Mouse (Mus musculus) heart, embryonic 11.5 days (tissue): ENCODE results near the gene Ell. TPM values are rescaled to one million over a fixed set of nuclear protein-coding genes. Genes with fewer than 3 reads are reported as not detected.
A peak's percentile ranks its signal among the peaks of the same experiment; 100 is the strongest.

Experiments
- ATAC-seq: fragments of 200-750 bp; cut with Nextera tagmentation; replicated peaks from 2 replicates; pipeline ENCODE4 v1.8.0; 2017; ENCODE audit warnings: moderate library complexity; ENCODE audit not compliant: insufficient number of reproducible peaks, low FRiP score, low TSS enrichment
- H3K27ac ChIP-seq: fragments of 300-500 bp; sonication (generic); 2 replicates; pipeline ENCODE4 v1.5.1; 2014; ENCODE audit warnings: mild to moderate bottlenecking, low read depth, low read length
- H3K27me3 ChIP-seq: fragments of 300-500 bp; sonication (generic); 2 replicates; pipeline ENCODE4 v1.6.1; 2014; ENCODE audit warnings: mild to moderate bottlenecking, low read length, mixed read lengths; ENCODE audit not compliant: control insufficient read depth, insufficient read depth
- H3K36me3 ChIP-seq: fragments of 300-500 bp; sonication (generic); 2 replicates; pipeline ENCODE4 v1.6.1; 2014; ENCODE audit warnings: mild to moderate bottlenecking, low read length, moderate library complexity, mixed read lengths; ENCODE audit not compliant: control insufficient read depth, insufficient read depth
- H3K4me1 ChIP-seq: fragments of 300-500 bp; sonication (generic); 2 replicates; pipeline ENCODE4 v1.6.1; 2014; ENCODE audit warnings: low read length; ENCODE audit not compliant: control insufficient read depth, insufficient read depth
- H3K4me2 ChIP-seq: fragments of 300-500 bp; sonication (generic); 2 replicates; pipeline ENCODE4 v1.6.1; 2014; ENCODE audit warnings: mild to moderate bottlenecking, moderate library complexity
- H3K4me3 ChIP-seq: fragments of 300-500 bp; sonication (generic); 2 replicates; pipeline ENCODE4 v1.5.1; 2014; ENCODE audit warnings: low read depth, low read length
- H3K9ac ChIP-seq: fragments of 300-500 bp; sonication (generic); 2 replicates; pipeline ENCODE4 v1.6.1; 2014; ENCODE audit warnings: mild to moderate bottlenecking, low read depth, low read length, moderate library complexity
- H3K9me3 ChIP-seq: fragments of 300-500 bp; sonication (generic); replicated peaks from 2 replicates; pipeline ENCODE4 v1.6.1; 2016; ENCODE audit warnings: low read length; ENCODE audit not compliant: control insufficient read depth
- WGBS: fragments of 180-500 bp; shearing (Covaris S2); extraction: QIAGEN DNeasy Blood & Tissue Kit; methylation state at CpG from one replicate; pipeline ENCODE4 v1.1.7; 2014; ENCODE audit not compliant: insufficient replicate concordance; 5-methylcytosine and 5-hydroxymethylcytosine counted together
- polyA plus RNA-seq: library from polyadenylated mRNA; unstranded; fragments of >200 nt; fragmentation: Nextera tagmentation; extraction: Ambion mirVana; gene quantifications from 2 replicates; pipeline ENCODE4 v1.2.1, GENCODE M21; 2014

Gene Ell
- polyA plus RNA-seq, 1 experiment from 2014 or later: 14.1 TPM

DNA sequence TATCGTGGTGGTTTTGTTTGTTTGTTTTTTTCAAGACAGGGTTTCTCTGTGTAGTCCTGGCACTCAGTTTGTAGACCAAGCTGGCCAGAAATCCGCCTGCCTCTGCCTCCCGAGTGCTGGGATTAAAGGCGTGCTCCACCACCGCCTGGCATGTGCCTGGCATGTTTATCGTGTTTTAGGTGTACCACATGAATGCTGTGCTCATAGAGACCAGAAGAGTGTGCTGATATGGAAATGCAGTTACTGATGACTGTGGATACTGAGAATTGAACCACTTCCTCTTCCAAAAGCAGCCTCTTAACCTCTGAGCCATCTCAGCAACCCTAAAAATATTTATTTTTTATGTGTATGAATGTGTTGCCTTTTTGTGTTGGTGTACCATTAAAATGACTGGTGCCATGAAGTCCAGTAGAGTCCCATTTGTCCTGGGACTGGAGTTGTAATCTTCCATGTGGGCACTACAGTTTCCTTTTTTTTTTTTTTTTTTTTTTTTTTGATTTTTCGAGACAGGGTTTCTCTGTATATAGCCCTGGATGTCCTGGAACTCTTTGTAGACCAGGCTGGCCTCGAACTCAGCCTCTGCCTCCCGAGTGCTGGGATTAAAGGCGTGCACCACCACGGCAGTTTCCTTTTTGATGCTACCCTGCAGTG, 26.9 kb upstream of the Ell start:
- peaks cover 11% of the 10 kb centered on the region for H3K4me1 ChIP-seq
- H3K36me3 ChIP-seq: peaks cover 12% of the 10 kb centered on the region
- H3K9me3 ChIP-seq: no peaks in the 10 kb centered on the region
- 93% methylated on average over 11 of the region's 11 CpGs for WGBS
- no peak overlapping the region for H3K9ac ChIP-seq
- no peak for ATAC-seq
- no peak overlapping the region for H3K4me2 ChIP-seq
- no peak overlapping the region for H3K4me3 ChIP-seq
- no peak overlapping the region for H3K27ac ChIP-seq
- H3K27me3 ChIP-seq: no peaks in the 10 kb centered on the region

DNA sequence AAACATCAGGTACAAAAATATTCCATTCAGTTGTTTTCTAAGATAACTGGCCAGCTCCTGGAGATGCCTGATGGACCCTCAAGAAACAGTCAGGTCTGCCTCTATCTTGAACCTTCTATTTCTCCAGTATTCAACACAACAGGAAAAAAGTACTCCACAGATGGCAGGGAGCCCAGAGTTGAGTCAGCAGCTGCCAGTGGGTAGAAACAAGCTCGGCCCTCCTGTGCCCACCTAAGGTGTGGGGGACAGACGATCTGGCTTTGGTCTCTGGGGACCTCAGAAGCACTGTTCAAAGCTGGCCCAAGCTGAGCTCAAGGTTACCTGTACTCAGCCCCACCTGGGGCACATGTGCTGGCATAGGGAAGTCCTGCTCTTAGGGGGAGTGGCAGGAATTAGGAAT, 25.8 kb upstream of the Ell start:
- 89% methylated on average over 2 of the region's 2 CpGs for WGBS
- Histone ChIP-seq H3K27me3 (no peaks in the 10 kb centered on the region), H3K4me2 (no peak overlapping the region), H3K9ac (no peak overlapping the region; the same call in 1 of the 2 replicates), H3K4me3 (no peak overlapping the region), H3K27ac (no peak overlapping the region), H3K36me3 (peaks cover 7% of the 10 kb centered on the region), H3K4me1 (peaks cover 10% of the 10 kb centered on the region), H3K9me3 (no peaks in the 10 kb centered on the region)
- ATAC-seq: no peak

DNA sequence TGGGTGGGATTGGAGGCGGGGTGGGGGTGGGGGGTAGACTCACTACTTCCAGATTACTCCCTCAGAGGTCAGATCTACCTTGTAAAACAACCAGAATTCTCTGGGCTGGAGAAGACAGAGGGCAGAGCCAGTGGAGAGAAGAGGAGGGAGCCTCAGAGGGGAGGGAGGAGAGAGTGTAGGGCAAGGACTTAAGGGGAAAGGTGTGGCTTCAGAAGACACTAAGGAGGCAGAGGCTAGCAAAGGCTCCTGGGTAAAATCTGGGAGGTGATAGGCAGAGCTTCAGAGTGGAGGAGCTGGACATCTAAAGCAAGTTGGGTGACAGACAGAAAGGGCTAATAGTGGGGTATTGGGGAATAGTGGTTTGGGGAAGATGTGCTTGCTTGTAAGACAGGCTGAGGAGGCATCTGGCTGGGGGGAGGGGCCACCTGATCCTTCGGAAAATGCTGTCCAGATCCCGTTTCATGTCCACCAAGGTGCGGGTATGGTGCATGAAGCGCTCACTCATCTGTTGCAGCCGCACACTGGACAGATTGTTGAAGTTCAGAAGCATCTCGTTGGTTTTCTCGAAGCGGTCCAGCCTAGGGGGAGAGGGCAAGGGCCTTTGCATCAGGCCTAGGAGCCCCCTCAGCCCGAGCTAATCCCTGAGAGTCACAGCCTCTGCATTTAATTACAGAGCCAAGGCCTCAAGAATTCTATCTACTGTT, 21.2 kb upstream of the Ell start:
- H3K4me1 ChIP-seq: peaks cover 6% of the 10 kb centered on the region; the same call in 1 of the 2 replicates
- no peak for ATAC-seq
- peaks cover 2% of the 10 kb centered on the region; the same call in 1 of the 2 replicates for H3K36me3 ChIP-seq
- H3K4me2 ChIP-seq: no peak overlapping the region
- WGBS: 73% methylated on average over 10 of the region's 10 CpGs
- H3K9ac ChIP-seq: no peak overlapping the region
- no peaks in the 10 kb centered on the region for H3K9me3 ChIP-seq
- H3K27me3 ChIP-seq: no peaks in the 10 kb centered on the region
- no peak overlapping the region for H3K4me3 ChIP-seq
- H3K27ac ChIP-seq: no peak overlapping the region

DNA sequence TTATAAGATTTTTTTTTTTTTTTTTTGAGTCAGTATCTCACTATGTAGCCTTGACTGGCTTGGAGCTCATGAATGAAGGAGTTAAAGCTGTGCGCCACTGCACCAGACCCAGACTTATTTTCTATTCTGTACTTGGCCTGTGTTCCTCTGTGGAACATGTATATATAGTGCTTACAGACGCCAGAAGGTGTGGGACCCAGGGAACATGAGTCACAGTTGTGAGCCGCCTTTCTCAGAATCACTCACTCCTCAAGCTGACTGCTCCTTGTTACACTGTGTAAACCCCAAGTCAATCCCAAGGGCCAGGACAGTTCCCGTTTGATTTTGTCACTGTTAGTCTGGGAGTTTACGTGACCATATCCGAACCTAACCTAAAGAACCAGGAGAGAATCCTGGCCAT, 20.2 kb upstream of the Ell start:
- H3K27ac ChIP-seq: no peak overlapping the region
- WGBS: 89% methylated on average over 6 of the region's 6 CpGs
- no peak for ATAC-seq
- no peak overlapping the region for H3K4me3 ChIP-seq
- H3K9me3 ChIP-seq: no peaks in the 10 kb centered on the region
- H3K9ac ChIP-seq: no peak overlapping the region
- H3K36me3 ChIP-seq: peaks cover 2% of the 10 kb centered on the region; the same call in 1 of the 2 replicates
- H3K27me3 ChIP-seq: no peaks in the 10 kb centered on the region
- 0 out of 2 replicates have a peak, but pooled peaks cover 6% of the 10 kb centered on the region for H3K4me1 ChIP-seq
- H3K4me2 ChIP-seq: no peak overlapping the region

DNA sequence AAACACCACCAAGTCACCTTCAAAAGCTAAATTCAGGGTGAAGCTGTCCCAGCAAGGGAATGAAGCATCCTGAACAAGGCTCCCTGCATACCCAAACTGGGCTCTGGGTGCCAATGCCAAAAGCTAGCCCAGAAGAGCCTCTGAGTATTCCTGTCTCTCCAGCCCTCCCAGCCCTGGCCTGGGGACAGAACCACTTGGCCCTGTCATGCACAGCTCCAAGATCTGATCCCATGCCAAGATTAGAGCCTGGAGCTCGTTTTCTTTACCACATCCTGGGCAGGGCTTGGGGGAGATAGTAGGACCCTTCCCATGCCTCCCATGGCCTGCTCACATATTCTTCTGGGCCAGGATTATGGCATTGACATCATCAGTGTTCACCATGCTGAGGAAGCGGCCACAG, 19.7 kb upstream of the Ell start:
- WGBS: 64% methylated on average over 2 of the region's 2 CpGs
- no peak for ATAC-seq

DNA sequence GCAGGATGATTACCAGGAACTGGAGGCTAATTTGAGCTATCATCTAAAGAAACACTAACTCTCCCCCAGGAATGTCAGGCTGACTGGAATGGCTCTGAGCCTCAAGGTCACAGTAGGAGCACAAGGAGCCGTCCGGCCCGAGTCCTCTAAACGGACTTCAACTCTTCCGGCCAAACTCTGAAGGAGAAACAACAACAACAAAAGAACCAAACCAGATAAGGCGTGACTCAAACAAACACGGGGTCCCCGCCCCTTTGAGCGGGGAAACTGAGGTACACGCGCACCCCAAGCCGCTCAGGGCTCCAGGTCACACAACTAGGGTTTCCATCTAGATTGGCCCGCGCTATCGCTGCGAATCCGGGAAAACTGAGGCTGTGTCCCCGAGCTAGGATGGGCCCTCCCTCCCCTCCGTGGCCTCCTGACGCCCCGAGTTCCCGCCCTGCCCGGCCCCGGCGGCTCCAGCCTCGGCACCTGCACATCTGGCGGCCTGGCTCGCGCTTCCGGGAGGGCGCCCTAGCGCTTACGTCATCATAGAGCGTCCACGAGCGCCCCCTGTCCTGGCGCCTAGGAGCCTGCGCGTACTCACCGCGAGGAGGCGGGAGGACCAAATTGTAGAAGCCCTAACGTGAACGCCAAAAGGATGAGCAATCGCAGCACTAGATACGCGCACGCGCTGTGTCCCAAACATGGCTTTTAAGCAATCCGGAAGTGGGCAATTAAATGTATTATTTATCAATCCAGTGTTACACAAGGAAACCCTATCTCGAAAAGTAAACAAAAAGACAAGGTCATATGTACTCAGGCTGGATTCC, 16.5 kb upstream of the Ell start:
- peak overlapping the region; percentile 90 for H3K9ac ChIP-seq
- WGBS: under 1% methylated on average over 51 of the region's 51 CpGs
- peak overlapping the region; percentile 77 for H3K4me3 ChIP-seq

More for the DNA sequence above, 19.7 kb upstream of the Ell start:
- no peak overlapping the region for H3K27ac ChIP-seq
- no peaks in the 10 kb centered on the region for H3K27me3 ChIP-seq
- 0 out of 2 replicates have a peak, but pooled peaks cover 6% of the 10 kb centered on the region for H3K4me1 ChIP-seq
- H3K36me3 ChIP-seq: peaks cover 2% of the 10 kb centered on the region; the same call in 1 of the 2 replicates
- no peak overlapping the region for H3K4me3 ChIP-seq
- H3K9me3 ChIP-seq: no peaks in the 10 kb centered on the region
- no peak overlapping the region for H3K4me2 ChIP-seq
- H3K9ac ChIP-seq: no peak overlapping the region

DNA sequence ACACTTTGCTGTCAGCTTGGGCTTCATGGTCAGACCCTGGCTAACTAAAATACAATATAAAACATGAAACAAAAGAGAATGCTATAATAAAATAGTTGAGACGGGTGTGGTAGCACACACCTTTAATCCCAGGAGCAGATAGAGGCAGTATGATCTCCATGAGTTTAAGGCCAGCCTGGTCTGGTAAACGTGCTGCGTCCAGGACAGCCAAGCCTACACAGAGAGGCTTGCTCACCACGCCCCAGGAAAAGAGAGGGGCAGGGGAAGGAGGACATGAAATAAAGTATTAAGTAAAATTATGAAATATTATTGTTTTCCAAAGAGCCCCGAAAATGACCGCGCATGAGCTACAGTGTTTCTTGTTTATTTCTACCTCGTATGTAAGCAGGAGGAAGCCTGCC, 12.1 kb upstream of the Ell start:
- Histone ChIP-seq H3K9me3 (no peaks in the 10 kb centered on the region), H3K9ac (peak overlapping the region; percentile 98), H3K27ac (peak overlapping the region; percentile 1; the same call in 1 of the 2 replicates), H3K27me3 (no peaks in the 10 kb centered on the region), H3K4me1 (peaks cover 25% of the 10 kb centered on the region), H3K36me3 (peaks cover 21% of the 10 kb centered on the region), H3K4me3 (peak overlapping the region; percentile 91), H3K4me2 (peak overlapping the region; percentile 68)
- 4% methylated on average over 8 of the region's 8 CpGs for whole genome bisulfite sequencing
- no peak for ATAC-seq

More for the DNA sequence above, 16.5 kb upstream of the Ell start:
- Histone ChIP-seq H3K4me2 (peak overlapping the region; percentile 73), H3K27ac (peak overlapping the region; percentile 82), H3K9me3 (no peaks in the 10 kb centered on the region), H3K36me3 (no peaks in the 10 kb centered on the region; the same call in 1 of the 2 replicates), H3K4me1 (peaks cover 15% of the 10 kb centered on the region), H3K27me3 (no peaks in the 10 kb centered on the region)
- peak; percentile 74 for ATAC-seq

DNA sequence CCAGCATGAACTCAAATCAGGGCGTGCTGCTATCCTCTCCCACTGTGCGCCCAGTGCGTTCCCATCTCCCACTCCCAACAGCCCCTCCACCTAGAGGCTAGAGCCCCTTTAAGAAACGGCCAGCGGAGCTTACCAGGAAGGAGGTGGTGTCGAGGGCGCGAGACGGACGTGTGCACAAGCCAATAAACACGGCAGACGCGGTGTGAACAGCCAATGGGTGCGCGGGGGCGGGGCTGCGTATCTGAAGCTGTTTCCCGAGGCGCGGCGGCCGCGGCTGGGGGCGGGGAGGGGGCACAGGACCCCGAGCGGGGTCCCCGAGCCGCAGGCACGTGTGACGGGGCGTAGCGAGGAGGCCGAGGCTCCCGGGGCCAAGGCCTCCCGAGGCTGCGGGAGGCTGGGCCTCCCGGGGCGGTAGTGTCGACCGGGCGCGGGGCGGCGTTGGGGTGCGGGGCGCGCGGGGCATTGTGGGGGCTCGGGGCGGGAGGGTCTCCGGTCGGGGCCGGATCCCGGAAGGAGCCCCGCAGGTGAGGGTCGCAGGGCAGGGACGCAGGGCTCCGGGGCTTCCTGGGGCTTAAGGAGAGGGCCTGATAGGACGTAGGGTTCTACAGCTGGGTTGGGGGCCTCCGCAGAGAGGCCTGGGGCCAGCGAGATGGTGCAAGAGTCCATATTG, 11.6 kb upstream of the Ell start, which contains the start of the genes Fkbp8 and Kxd1:
TSS of gene Fkbp8 (plus strand) at position 213 of the 670 bp plus-strand sequence.
TSS of gene Kxd1 (minus strand) at position 445 of the 670 bp plus-strand sequence.
- Histone ChIP-seq H3K27ac (peak within 1 kb of the TSS; percentile 91), H3K36me3 (peaks cover 26% of the 10 kb centered on the region), H3K4me2 (peak within 1 kb of the TSS; percentile 68), H3K9ac (peak within 1 kb of the TSS; percentile 98), H3K9me3 (no peaks in the 10 kb centered on the region), H3K4me3 (peak within 1 kb of the TSS; percentile 91), H3K4me1 (peaks cover 21% of the 10 kb centered on the region), H3K27me3 (no peaks in the 10 kb centered on the region)
- ATAC-seq: peak; percentile 88
- WGBS: under 1% methylated on average over 51 of the region's 61 CpGs
